Mouse (Mus musculus): ENCODE measurements at regions not wholly inside any gene's neighbourhood (a gene's known extent, or its start where the extent isn't known, plus 50 kb on each side); places are given as distances from the start of the nearest gene placed in this dataset.

- no peak for DNase-seq (ENCODE audit: low spot score)
- intact Hi-C loops (cut with DNase I): no loop called here
Measured at GRCm38 (mm10) chr7:115067641-115068040, 324.1 kb downstream of the Insc start.

- intact Hi-C loops (cut with DNase I): no loop called here
- DNase-seq (ENCODE audit: low spot score): no peak
Measured at GRCm38 (mm10) chr7:115073406-115073805, 329.9 kb downstream of the Insc start.

GRCm38 (mm10) chr7:115076781-115077180 is 333.3 kb downstream of the Insc start:
- intact Hi-C loops (cut with DNase I): no loop called here
- no peak for DNase-seq (ENCODE audit: low spot score)

- no peak for DNase-seq (ENCODE audit: low spot score)
- intact Hi-C loops (cut with DNase I): no loop called here
Measured at GRCm38 (mm10) chr7:115084711-115085380, 341.4 kb downstream of the Insc start.

- intact Hi-C loops (cut with DNase I): no loop called here
Measured at GRCm38 (mm10) chr7:115086542-115087448, 343.3 kb downstream of the Insc start.

GRCm38 (mm10) chr7:115092481-115093050 is 349.1 kb downstream of the Insc start:
- DNase-seq (ENCODE audit: low spot score): no peak
- intact Hi-C loops (cut with DNase I): no loop called here

More at GRCm38 (mm10) chr7:115086542-115087448, 343.3 kb downstream of the Insc start:
- DNase-seq (ENCODE audit: low spot score): no peak

GRCm38 (mm10) chr7:115106041-115106440 is 362.5 kb downstream of the Insc start:
- no peak for DNase-seq (ENCODE audit: low spot score)
- intact Hi-C loops (cut with DNase I): no loop called here

GRCm38 (mm10) chr7:115112282-115112681 is 368.8 kb downstream of the Insc start:
- intact Hi-C loops (cut with DNase I): no loop called here
- no peak for DNase-seq (ENCODE audit: low spot score)

- intact Hi-C loops (cut with DNase I): no loop called here
Measured at GRCm38 (mm10) chr7:115123283-115123682, 379.8 kb downstream of the Insc start.

GRCm38 (mm10) chr7:115129001-115129400 is 385.5 kb downstream of the Insc start:
- intact Hi-C loops (cut with DNase I): no loop called here
- no peak for DNase-seq (ENCODE audit: low spot score)

More at GRCm38 (mm10) chr7:115123283-115123682, 379.8 kb downstream of the Insc start:
- DNase-seq (ENCODE audit: low spot score): no peak

GRCm38 (mm10) chr7:115131259-115131969 is 387.9 kb downstream of the Insc start:
- intact Hi-C loops (cut with DNase I): no loop called here

GRCm38 (mm10) chr7:115131970-115132551 is 388.6 kb downstream of the Insc start:
- no peak for DNase-seq (ENCODE audit: low spot score)
- intact Hi-C loops (cut with DNase I): no loop called here

More at GRCm38 (mm10) chr7:115131259-115131969, 387.9 kb downstream of the Insc start:
- no peak for DNase-seq (ENCODE audit: low spot score)

GRCm38 (mm10) chr7:115132595-115132994 is 389.1 kb downstream of the Insc start:
- DNase-seq (ENCODE audit: low spot score): no peak
- intact Hi-C loops (cut with DNase I): no loop called here

GRCm38 (mm10) chr7:115134926-115135575 is 391.6 kb downstream of the Insc start:
- DNase-seq (ENCODE audit: low spot score): peak; percentile 34
- intact Hi-C loops (cut with DNase I): no loop called here

- intact Hi-C loops (cut with DNase I): no loop called here
- DNase-seq (ENCODE audit: low spot score): no peak
Measured at GRCm38 (mm10) chr7:115140286-115140685, 396.8 kb downstream of the Insc start.

- no peak for DNase-seq (ENCODE audit: low spot score)
- intact Hi-C loops (cut with DNase I): no loop called here
Measured at GRCm38 (mm10) chr7:115142163-115142562, 398.7 kb downstream of the Insc start.

GRCm38 (mm10) chr7:115144947-115145346 is 401.5 kb downstream of the Insc start:
- no peak for DNase-seq (ENCODE audit: low spot score)
- intact Hi-C loops (cut with DNase I): no loop called here

- intact Hi-C loops (cut with DNase I): no loop called here
Measured at GRCm38 (mm10) chr7:115147352-115147977, 404.0 kb downstream of the Insc start.

GRCm38 (mm10) chr7:115153291-115153690 is 409.8 kb downstream of the Insc start:
- intact Hi-C loops (cut with DNase I): no loop called here

More at GRCm38 (mm10) chr7:115147352-115147977, 404.0 kb downstream of the Insc start:
- no peak for DNase-seq (ENCODE audit: low spot score)

More at GRCm38 (mm10) chr7:115153291-115153690, 409.8 kb downstream of the Insc start:
- DNase-seq (ENCODE audit: low spot score): no peak

Data from heart, postnatal 25 days (tissue).